Mouse (Mus musculus) kidney, postnatal 36 days (tissue): ENCODE data around the gene Proser2.

Experiments used
- DNase-seq, 2 experiments: peaks; one replicate each; pipeline ENCODE4 v3.0.0; 2021 to 2022; ENCODE audit warnings: mixed read lengths in 2 of 2

Proser2 gene

GRCm38 (mm10) chr2:6129555-6130355 lies at the start of gene Proser2:
Proser2 (minus strand) TSS chr2:6130211.
- DNase-seq = peak; percentile 85 to 90

DNA sequence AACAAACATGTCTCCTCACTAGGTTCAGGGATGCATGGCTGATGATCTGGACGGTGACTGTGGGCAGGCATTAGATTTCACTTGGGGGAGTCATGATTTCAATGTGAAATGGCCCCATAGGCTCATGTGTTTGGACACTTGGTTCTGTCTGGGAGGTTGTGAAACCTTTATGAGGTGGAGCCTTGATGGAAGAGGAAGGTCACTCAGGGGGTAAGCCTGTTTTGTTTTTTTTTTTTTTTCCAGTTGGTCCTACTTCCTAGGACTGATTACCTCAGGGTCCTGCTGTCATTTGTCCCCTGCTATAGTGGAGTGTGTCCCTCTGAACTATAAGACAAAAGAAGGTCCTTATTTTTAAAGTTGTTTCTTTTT lies 49.7 kb upstream of the Proser2 start:
- no peak for DNase-seq

- no peak for DNase-seq
Measured at GRCm38 (mm10) chr2:6178901-6179748, 49.1 kb upstream of the Proser2 start.

- no peak for DNase-seq
Measured at GRCm38 (mm10) chr2:6173013-6173412, 43.0 kb upstream of the Proser2 start.

DNA sequence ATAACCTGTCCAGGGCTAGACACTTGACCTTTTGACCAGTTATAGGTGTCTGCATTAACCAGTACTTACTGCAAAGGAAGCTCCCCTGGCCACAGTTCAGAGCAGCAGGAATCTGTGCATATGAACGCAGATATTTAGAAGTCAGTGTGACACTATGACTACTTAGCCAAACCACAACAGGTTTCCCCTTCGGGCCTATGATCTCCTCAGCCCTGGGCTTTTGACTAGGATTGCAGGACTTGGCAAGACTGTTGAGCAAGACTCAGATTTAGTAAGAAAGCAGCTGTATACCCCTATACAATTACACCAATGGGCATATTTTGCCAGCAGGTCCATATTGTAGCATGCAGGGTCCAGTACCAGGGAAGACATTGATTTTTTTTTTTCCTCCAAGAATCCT lies 38.5 kb upstream of the Proser2 start:
- no peak for DNase-seq

DNA sequence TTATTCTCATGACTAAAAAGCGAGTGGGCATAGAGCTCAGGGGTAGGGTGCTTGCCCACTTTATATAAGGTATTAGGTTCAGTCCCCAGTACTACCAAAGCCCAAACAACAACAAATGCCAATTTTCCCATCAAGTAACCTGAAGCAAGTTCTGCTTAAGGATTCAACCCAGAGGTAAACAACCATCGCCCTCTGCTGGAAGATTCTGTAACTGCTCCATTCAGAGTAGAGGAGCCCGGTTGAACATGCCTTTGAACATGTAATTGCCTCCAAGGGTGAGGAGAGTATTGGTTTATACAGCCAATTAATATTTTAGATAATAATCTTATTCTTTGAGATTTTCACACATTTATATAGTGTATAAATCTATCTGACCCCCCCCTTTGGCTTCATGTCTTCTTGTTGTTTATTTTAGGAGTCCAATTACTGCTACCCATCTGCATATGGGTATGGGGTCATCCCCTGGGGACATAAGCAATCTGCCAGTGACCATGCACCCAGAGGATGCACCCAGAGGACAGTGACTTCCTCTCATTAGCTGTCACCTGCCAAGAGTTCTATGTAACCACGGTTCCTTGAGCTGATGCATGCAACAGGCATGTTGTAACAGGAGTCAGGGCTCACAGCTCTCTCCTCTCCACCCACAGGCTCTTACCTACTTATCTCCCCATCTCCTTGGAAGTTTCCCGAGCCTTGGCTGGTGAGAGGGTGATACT lies 38.0 kb upstream of the Proser2 start:
- peak; percentile 76 to 87 for DNase-seq

- no peak for DNase-seq
Measured at GRCm38 (mm10) chr2:6165771-6166170, 35.8 kb upstream of the Proser2 start.

DNA sequence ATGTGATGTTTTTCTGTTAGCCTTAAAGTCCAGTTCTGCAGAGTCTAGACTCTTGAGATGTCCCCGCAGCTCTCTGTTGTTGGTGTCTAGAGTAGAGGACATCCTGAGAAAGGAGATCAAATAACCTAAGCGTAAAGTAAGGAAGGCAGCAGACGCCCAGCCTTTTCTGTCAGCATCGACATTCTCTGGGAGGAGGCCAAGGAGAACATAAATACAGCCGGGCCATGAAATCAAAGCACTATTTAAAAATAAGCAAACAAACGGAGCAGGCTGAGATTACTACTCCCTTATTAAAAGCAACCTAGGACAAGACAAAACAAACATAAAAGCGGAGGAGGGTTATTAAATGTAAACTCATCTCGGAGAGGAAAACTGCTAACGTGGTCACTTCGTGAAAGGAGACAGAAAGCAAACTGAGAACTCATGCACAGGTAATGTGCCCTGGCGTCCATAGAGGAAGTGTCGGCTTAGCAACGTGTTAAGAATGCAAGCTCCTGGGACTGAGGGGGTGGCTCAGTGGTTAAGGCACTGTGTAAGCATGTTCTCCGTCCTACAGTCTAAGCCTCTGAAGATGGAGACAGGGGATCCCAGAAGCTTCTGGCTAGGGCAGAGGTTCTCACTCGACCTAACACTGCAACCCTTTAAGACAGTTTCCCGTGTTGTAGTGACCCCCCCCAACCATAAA lies 34.7 kb upstream of the Proser2 start:
- DNase-seq = no peak

DNA sequence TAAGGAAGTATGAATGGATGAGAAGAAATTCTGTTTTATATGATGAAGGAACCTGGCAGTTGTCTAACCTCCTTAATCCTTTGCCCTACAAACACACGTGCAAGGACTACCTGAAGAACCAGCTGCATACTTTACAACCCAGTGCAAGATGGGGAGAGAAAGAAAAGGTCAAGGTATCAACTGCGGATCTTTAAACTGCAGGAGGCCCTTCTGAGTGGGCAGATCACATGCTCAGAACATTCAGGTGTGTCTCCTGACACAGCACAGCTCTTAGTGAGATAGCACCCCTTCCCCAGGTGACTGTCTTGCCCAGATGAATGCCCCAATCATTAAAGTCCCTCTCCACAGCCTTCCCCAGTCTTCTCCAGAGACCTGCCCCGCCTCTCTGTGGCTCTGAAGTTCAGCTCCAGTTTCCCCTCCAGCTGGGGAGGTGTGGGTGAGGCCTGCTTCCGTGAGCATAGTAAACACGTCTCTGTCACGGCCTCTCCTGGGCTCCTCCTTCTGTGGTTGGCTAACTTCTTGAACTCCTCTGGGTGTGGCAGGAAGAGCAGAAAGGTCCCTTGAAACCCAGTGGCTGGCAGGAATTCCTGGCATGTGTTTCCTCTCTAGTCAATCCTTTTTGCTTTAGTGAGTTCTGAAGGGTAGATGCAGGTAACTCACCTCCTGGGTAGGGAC lies 32.5 kb upstream of the Proser2 start:
- DNase-seq = peak; percentile 24 to 27

GRCm38 (mm10) chr2:6159735-6160134 lies 29.7 kb upstream of the Proser2 start:
- no peak for DNase-seq

DNA sequence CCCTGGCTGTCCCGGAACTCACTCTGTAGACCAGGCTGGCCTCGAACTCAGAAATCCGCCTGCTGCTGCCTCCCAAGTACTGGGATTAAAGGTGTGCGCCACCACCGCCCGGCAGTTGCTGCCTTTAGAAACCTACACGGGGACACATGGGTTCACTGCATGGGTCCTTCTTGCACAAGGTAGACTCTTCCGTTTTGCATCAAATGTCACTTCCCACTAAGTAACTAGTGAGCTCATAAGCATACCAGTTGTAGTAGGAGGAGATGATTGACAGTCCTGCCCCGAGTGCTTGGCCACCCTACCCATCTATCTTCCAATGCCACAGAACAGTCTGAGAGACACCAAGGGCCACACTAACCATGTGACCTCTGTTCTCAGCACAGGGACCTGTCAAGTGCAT lies 29.2 kb upstream of the Proser2 start:
- no peak for DNase-seq

- DNase-seq = no peak
Measured at GRCm38 (mm10) chr2:6157635-6158034, 27.6 kb upstream of the Proser2 start.

- no peak for DNase-seq
Measured at GRCm38 (mm10) chr2:6157208-6157607, 27.2 kb upstream of the Proser2 start.

- no peak for DNase-seq
Measured at GRCm38 (mm10) chr2:6149801-6150200, 19.8 kb upstream of the Proser2 start.

- no peak for DNase-seq
Measured at GRCm38 (mm10) chr2:6146901-6147300, 16.9 kb upstream of the Proser2 start.

- no peak for DNase-seq
Measured at GRCm38 (mm10) chr2:6146257-6146656, 16.2 kb upstream of the Proser2 start.

DNA sequence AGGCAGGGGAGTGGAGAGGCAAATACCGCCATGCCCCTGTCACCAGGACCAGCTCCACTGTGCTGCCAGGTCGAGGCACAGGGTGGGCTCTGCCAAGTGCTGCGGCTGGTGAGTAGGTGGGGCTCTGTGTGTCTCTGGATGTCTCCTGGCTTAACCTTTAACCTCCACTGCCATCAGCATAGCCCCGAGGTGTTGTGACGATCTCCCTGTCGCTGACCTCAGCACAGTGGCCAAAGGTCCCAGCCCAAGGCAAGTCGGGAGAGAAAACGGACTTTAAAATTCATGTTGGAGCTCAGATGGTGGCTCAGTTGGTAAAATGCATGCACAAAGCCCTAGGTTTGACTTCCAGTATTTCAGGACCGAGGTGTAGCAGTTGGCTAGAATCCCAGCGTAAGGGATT lies 15.6 kb upstream of the Proser2 start:
- DNase-seq = peak; percentile 4 to 15

- DNase-seq = peak; percentile 23 to 50
Measured at GRCm38 (mm10) chr2:6142915-6143654, 13.1 kb upstream of the Proser2 start.

DNA sequence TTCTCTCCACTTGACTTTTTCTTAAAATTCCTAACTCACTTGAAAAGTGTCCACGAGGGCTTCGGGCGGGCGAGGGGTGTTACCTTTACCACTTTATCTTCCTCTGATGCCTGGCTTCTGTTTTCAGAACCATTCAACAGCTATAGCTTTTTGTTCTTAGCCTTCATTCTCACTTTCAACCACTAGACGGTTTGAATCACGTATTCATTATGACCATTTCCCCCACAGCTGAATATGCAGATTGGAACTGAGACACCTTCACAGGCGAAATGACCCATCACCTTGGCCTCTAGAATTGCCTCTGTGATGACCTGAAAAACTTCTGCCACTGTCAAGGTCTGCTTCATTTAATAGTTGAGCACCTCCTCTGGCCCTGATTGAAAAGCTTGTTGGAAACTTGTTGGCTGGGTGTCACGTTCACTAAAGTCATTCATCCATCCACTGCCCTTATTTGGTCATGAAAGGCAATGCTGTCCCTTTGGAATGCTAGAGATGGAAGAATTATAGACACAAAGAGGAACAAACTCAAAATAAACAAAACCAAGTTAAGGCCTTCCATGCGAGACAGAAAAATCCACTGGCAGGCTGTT lies 10.7 kb upstream of the Proser2 start:
- DNase-seq = peak in 1 of 2 experiments; percentile 16

DNA sequence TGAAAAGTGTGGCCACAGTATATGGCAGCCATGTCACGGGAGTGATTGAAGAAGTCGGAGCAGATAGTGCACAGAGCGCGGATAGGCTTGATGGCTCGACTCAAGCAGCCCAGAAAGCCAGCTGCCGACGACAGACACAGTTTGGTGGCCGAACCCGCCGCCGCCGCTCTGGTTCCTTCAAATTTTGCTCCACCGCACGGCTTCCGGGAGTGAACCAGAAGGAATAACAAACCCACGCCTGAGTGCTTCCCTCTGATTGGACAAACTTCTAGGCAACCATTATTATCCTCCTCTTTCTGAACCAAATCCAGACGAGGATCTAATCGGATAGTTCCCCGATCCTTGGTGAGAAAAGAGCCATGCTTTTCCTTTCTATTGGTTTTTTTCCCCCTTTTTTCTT lies 3.9 kb upstream of the Proser2 start:
- DNase-seq = no peak

- peak in 1 of 2 experiments; percentile 7 for DNase-seq
Measured at GRCm38 (mm10) chr2:6128881-6129280, 1.1 kb downstream of the Proser2 start.
